Mouse (Mus musculus): Measurements from ENCODE around the gene Olfr110. TPM values are rescaled to one million over a fixed set of nuclear protein-coding genes. Genes with fewer than 3 reads are reported as not detected.
"Not testable (repeated sequence)": the region's sequence is repeated elsewhere in the genome, so short reads cannot be mapped to it uniquely, and the experiment has no call there.

The Olfr110 gene
- not detected in 2 replicates for polyA plus RNA-seq (2012; rRNA removed)

DNA sequence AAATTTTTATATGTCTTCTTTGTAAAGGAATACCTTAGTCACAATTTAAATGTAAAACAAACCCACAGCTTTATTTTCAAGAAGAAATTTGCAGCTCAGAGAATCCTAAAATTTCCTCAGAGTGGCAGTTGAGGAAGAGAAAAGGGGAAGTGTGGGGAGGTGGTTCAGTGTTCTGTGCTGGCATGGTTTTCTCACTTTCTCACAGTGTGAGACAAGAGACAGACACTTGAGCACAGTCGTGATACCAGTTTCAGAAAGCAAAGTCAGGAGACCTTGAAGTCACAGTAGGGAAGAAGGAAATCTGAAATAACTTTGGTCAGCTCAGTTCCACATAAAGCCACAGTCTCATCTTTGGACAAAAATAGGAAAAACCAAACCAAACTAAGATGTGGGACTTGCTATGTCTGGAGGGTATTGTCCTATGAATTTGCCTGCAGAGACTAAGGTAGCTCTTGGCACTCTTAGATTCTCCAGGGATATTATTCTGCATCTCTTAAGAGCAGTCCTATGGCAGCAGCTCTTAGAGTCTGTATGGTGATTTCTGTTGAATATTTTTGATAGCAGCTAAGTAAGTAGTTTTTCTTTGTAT, at the start of gene Olfr110:
Olfr110 (plus strand) TSS at position 539 of the 589 bp plus-strand sequence.
- Histone ChIP-seq H3K27me3 (replicated peaks; ENCODE audit: control insufficient read depth, insufficient read depth, low read length) (no peaks in the 10 kb centered on the region), H3K4me1 (ENCODE audit: control insufficient read depth, insufficient read depth, low read length) (no peaks in the 10 kb centered on the region), H3K36me3 (ENCODE audit: control insufficient read depth, insufficient read depth, low read length) (no peaks in the 10 kb centered on the region), H3K4me3 (ENCODE audit: insufficient read depth, low read depth, low read length) (no peak within 1 kb of the TSS), H3K27ac (ENCODE audit: insufficient read depth, low read depth, low read length) (no peak within 1 kb of the TSS)
- peak; percentile 3 for DNase-seq
- TF ChIP-seq CTCF (conservative IDR thresholded peaks at IDR 0.05; ENCODE audit: insufficient read depth, insufficient read length, low read depth, low read length) (no peak), POLR2A (IDR thresholded peaks at IDR 0.05; ENCODE audit: low read depth, low read length) (no peak)
- 50% methylated on average over 1 of the region's 1 CpGs for WGBS

GRCm38 (mm10) chr17:37445180-37445579, 47.1 kb upstream of the Olfr110 start, which contains the start of gene Olfr108:
TSS of gene Olfr108 (plus strand) at chr17:37445480.
- H3K27me3 ChIP-seq (replicated peaks; ENCODE audit: control insufficient read depth, insufficient read depth, low read length), result no peaks in the 10 kb centered on the region
- TF ChIP-seq POLR2A (IDR thresholded peaks at IDR 0.05; ENCODE audit: low read depth, low read length) (no peak), CTCF (conservative IDR thresholded peaks at IDR 0.05; ENCODE audit: insufficient read depth, insufficient read length, low read depth, low read length) (no peak)
- WGBS, result 83% methylated on average over 1 of the region's 1 CpGs

GRCm38 (mm10) chr17:37458616-37459015, 33.7 kb upstream of the Olfr110 start, which contains the start of gene Olfr109:
TSS of gene Olfr109 (plus strand) at chr17:37458916.
- Histone ChIP-seq H3K27me3 (replicated peaks; ENCODE audit: control insufficient read depth, insufficient read depth, low read length) (no peaks in the 10 kb centered on the region), H3K27ac (ENCODE audit: insufficient read depth, low read depth, low read length) (no peak within 1 kb of the TSS), H3K4me3 (ENCODE audit: insufficient read depth, low read depth, low read length) (no peak within 1 kb of the TSS), H3K36me3 (ENCODE audit: control insufficient read depth, insufficient read depth, low read length) (no peaks in the 10 kb centered on the region), H3K4me1 (ENCODE audit: control insufficient read depth, insufficient read depth, low read length) (no peaks in the 10 kb centered on the region)
- no peak for DNase-seq
- TF ChIP-seq POLR2A (IDR thresholded peaks at IDR 0.05; ENCODE audit: low read depth, low read length), result no peak
- no peak for TF ChIP-seq CTCF (conservative IDR thresholded peaks at IDR 0.05; ENCODE audit: insufficient read depth, insufficient read length, low read depth, low read length)
- WGBS, result 80% methylated on average over 1 of the region's 1 CpGs

More at GRCm38 (mm10) chr17:37445180-37445579, 47.1 kb upstream of the Olfr110 start, which contains the start of gene Olfr108:
- no peaks in the 10 kb centered on the region for H3K4me1 ChIP-seq (ENCODE audit: control insufficient read depth, insufficient read depth, low read length)
- DNase-seq, result no peak
- H3K4me3 ChIP-seq (ENCODE audit: insufficient read depth, low read depth, low read length), result no peak within 1 kb of the TSS
- no peak within 1 kb of the TSS for H3K27ac ChIP-seq (ENCODE audit: insufficient read depth, low read depth, low read length)
- no peaks in the 10 kb centered on the region for H3K36me3 ChIP-seq (ENCODE audit: control insufficient read depth, insufficient read depth, low read length)

DNA sequence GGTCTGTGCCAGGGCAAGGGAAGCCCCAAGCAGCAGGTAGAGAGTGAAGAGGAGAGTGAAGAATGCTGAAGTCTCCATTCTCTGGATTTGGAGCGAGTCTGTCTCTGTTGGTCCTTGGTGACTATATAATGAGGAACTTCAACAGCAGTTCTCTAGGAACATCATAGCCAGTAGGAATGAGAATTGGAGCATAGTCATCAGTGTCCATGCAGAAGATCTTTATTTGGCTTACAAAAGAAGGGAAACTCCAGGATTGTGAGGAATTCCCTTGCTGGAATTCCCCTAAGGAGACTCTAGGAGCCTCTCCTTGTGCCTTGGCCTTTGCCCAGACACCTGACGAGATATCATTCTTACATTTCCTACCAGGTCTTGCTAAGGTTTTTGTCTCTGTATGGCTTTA, 8.8 kb upstream of the Olfr110 start, which contains the start of gene H2-M2:
H2-M2 (minus strand) TSS at position 101 of the 400 bp plus-strand sequence.
- 70% methylated on average over 2 of the region's 2 CpGs for WGBS
- H3K4me1 ChIP-seq (ENCODE audit: control insufficient read depth, insufficient read depth, low read length), result no peaks in the 10 kb centered on the region
- no peaks in the 10 kb centered on the region for H3K36me3 ChIP-seq (ENCODE audit: control insufficient read depth, insufficient read depth, low read length)
- TF ChIP-seq POLR2A (IDR thresholded peaks at IDR 0.05; ENCODE audit: low read depth, low read length) (no peak), CTCF (conservative IDR thresholded peaks at IDR 0.05; ENCODE audit: insufficient read depth, insufficient read length, low read depth, low read length) (no peak)
- H3K4me3 ChIP-seq (ENCODE audit: insufficient read depth, low read depth, low read length), result no peak within 1 kb of the TSS
- no peak within 1 kb of the TSS for H3K27ac ChIP-seq (ENCODE audit: insufficient read depth, low read depth, low read length)
- H3K27me3 ChIP-seq (replicated peaks; ENCODE audit: control insufficient read depth, insufficient read depth, low read length), result no peaks in the 10 kb centered on the region
- DNase-seq, result no peak

GRCm38 (mm10) chr17:37507730-37508129, 15.5 kb downstream of the Olfr110 start, which contains the start of gene Olfr111:
TSS of gene Olfr111 (plus strand) at chr17:37508030.
- no peak for DNase-seq
- Histone ChIP-seq H3K4me1 (ENCODE audit: control insufficient read depth, insufficient read depth, low read length) (no peaks in the 10 kb centered on the region), H3K27ac (ENCODE audit: insufficient read depth, low read depth, low read length) (no peak within 1 kb of the TSS), H3K36me3 (ENCODE audit: control insufficient read depth, insufficient read depth, low read length) (no peaks in the 10 kb centered on the region), H3K4me3 (ENCODE audit: insufficient read depth, low read depth, low read length) (no peak within 1 kb of the TSS), H3K27me3 (replicated peaks; ENCODE audit: control insufficient read depth, insufficient read depth, low read length) (no peaks in the 10 kb centered on the region)
- WGBS, result 87% methylated on average over 4 of the region's 4 CpGs
- TF ChIP-seq POLR2A (IDR thresholded peaks at IDR 0.05; ENCODE audit: low read depth, low read length) (no peak), CTCF (conservative IDR thresholded peaks at IDR 0.05; ENCODE audit: insufficient read depth, insufficient read length, low read depth, low read length) (no peak)

DNA sequence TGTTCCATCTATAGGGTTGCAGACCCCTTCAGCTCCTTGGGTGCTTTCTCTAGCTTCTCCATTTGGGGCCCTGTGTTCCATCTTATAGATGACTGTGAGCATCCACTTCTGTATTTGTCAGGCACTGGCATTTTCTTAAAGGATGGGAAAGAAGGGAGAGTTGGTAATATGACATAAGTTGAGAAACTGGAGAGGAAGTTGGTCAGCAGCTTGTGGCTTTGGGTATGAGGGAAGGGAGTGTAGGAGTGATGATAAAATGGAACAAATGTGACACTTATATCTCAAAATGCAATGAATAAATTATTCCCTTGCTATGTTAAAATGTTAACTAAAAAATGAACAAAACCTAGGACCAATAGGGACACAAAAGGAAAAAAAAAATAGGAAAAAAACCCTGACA, 32.3 kb downstream of the Olfr110 start:
- H3K36me3 ChIP-seq (ENCODE audit: control insufficient read depth, insufficient read depth, low read length); H3K27me3 ChIP-seq (replicated peaks; ENCODE audit: control insufficient read depth, insufficient read depth, low read length); H3K27ac ChIP-seq (ENCODE audit: insufficient read depth, low read depth, low read length); DNase-seq; H3K4me1 ChIP-seq (ENCODE audit: control insufficient read depth, insufficient read depth, low read length); H3K4me3 ChIP-seq (ENCODE audit: insufficient read depth, low read depth, low read length): not testable (repeated sequence)

DNA sequence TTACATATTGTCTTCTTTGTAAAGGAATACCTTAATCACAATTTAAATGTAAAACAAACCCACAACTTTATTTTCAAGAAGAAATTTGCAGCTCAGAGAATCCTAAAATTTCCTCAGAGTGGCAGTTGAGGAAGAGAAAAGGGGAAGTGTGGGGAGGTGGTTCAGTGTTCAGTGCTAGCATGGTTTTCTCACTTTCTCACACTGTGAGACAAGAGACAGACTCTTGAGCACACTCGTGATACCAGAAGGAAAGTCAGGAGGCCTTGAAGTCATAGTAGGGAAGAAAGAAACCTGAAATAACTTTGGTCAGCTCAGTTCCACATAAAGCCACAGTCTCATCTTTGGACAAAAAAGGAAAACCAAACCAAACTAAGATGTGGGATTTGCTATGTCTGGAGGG, 33.2 kb downstream of the Olfr110 start:
- not testable (repeated sequence) for H3K27me3 ChIP-seq (replicated peaks; ENCODE audit: control insufficient read depth, insufficient read depth, low read length); H3K4me3 ChIP-seq (ENCODE audit: insufficient read depth, low read depth, low read length); DNase-seq; H3K27ac ChIP-seq (ENCODE audit: insufficient read depth, low read depth, low read length); H3K36me3 ChIP-seq (ENCODE audit: control insufficient read depth, insufficient read depth, low read length); H3K4me1 ChIP-seq (ENCODE audit: control insufficient read depth, insufficient read depth, low read length)
- WGBS, result 44% methylated on average over 1 of the region's 1 CpGs

Data from kidney, adult 2 months (tissue).